Mouse (Mus musculus) bone marrow, adult 2 months (tissue): ENCODE data around the gene Chd3.

Experiments
- CTCF ChIP-seq: fragments of 200-500 bp; IDR thresholded peaks from 2 replicates; pipeline ENCODE4 v1.5.1; 2011; ENCODE audit warnings: low read length, control low read depth; ENCODE audit not compliant: control insufficient read depth, insufficient read depth
- POLR2A ChIP-seq: fragments of 200-500 bp; IDR thresholded peaks from 2 replicates; pipeline ENCODE4 v1.6.1; 2011; ENCODE audit warnings: low read depth, mild to moderate bottlenecking, control low read depth, low read length, borderline replicate concordance; ENCODE audit not compliant: control insufficient read depth

- TF ChIP-seq CTCF (no peak), POLR2A (no peak)
Observed at GRCm38 (mm10) chr11:69416921-69417448, 47.8 kb upstream of the Chd3 start.
